In genomic region chr1:183040847-183041382, GRCm38 (mm10) we compare ENCODE assay signal across 8 mouse cellular contexts.
A peak's percentile ranks its signal among the peaks of the same experiment; 100 is the strongest.
DNase-seq lines count a peak whose midpoint lies in the region; ATAC-seq and TF ChIP-seq lines count a peak whose summit lies in the region.
"Had no signal": no experiment of that assay in that cellular context is flagged by ENCODE, and none has a peak within 500 bp of the region (broad histone marks: within the 10 kb centered on the region; RNA-seq: fewer than 3 reads in every experiment).

No protein-coding gene starts in this region.

- H3K4me2 ChIP-seq in heart, embryonic 15.5 days = no peak overlapping the region
- H3K4me2 ChIP-seq in midbrain, embryonic 11.5 days = no peak overlapping the region
- no peak overlapping the region for H3K4me2 ChIP-seq in midbrain, postnatal 0 days (ENCODE audit: low read depth, low read length, poor library complexity, severe bottlenecking)

- no peaks in the 10 kb centered on the region for H3K9me3 ChIP-seq in heart, embryonic 15.5 days (replicated peaks)
- no peaks in the 10 kb centered on the region for H3K9me3 ChIP-seq in midbrain, embryonic 11.5 days (ENCODE audit: control insufficient read depth, low read length)
- H3K9me3 ChIP-seq in midbrain, postnatal 0 days (ENCODE audit: low read length) = no peaks in the 10 kb centered on the region

- TF ChIP-seq CTCF in midbrain, postnatal 0 days (IDR thresholded peaks at IDR 0.05) = no peak

- H3K9ac ChIP-seq in heart, embryonic 15.5 days = no peak overlapping the region
- no peak overlapping the region for H3K9ac ChIP-seq in midbrain, embryonic 11.5 days (ENCODE audit: low read length)
- no peak overlapping the region for H3K9ac ChIP-seq in midbrain, postnatal 0 days (replicated peaks; ENCODE audit: low read length, poor library complexity, severe bottlenecking)

- peak overlapping the region; percentile 21 for H3K27ac ChIP-seq in heart, embryonic 15.5 days
- no peak overlapping the region for H3K27ac ChIP-seq in midbrain, embryonic 11.5 days (ENCODE audit: low read depth, low read length)
- no peak overlapping the region for H3K27ac ChIP-seq in midbrain, postnatal 0 days (ENCODE audit: low read depth, low read length)

- H3K4me1 ChIP-seq in heart, embryonic 15.5 days (replicated peaks) = peaks cover 33% of the 10 kb centered on the region
- H3K4me1 ChIP-seq in midbrain, embryonic 11.5 days (ENCODE audit: control insufficient read depth, insufficient read depth, low read length) = no peaks in the 10 kb centered on the region
- no peaks in the 10 kb centered on the region for H3K4me1 ChIP-seq in midbrain, postnatal 0 days (ENCODE audit: insufficient read depth, low read length)

- peak; percentile 5 for DNase-seq in spleen, postnatal 36 days (ENCODE audit: low spot score in 2 of 2)
- DNase-seq in spleen, postnatal 4 days (ENCODE audit: low spot score in 2 of 2) = no peak
- peak; percentile 75 for DNase-seq in kidney, postnatal 10 days
- DNase-seq in midbrain, embryonic 11.5 days (ENCODE audit: low spot score, missing footprints) = no peak
- no peak for DNase-seq in midbrain, postnatal 0 days (ENCODE audit: low spot score)
- no peak for DNase-seq in cerebellum, adult 9-10 months
- DNase-seq: thymus, postnatal 25 days had no signal

- H3K27me3 ChIP-seq in heart, embryonic 15.5 days = no peaks in the 10 kb centered on the region
- no peaks in the 10 kb centered on the region; the same call in 1 of the 2 replicates for H3K27me3 ChIP-seq in midbrain, embryonic 11.5 days (ENCODE audit: control insufficient read depth, insufficient read depth, low read length)
- H3K27me3 ChIP-seq in midbrain, postnatal 0 days (ENCODE audit: insufficient read depth, low read length) = no peaks in the 10 kb centered on the region

- no peaks in the 10 kb centered on the region for H3K36me3 ChIP-seq in heart, embryonic 15.5 days
- H3K36me3 ChIP-seq in midbrain, embryonic 11.5 days (ENCODE audit: control insufficient read depth, insufficient read depth, low read length) = no peaks in the 10 kb centered on the region
- no peaks in the 10 kb centered on the region for H3K36me3 ChIP-seq in midbrain, postnatal 0 days (ENCODE audit: insufficient read depth, low read length)

- 49% methylated on average over 11 of the region's 11 CpGs for WGBS in heart, embryonic 15.5 days
- 87% methylated on average over 11 of the region's 11 CpGs for WGBS in midbrain, embryonic 11.5 days
- 78% methylated on average over 11 of the region's 11 CpGs for WGBS in midbrain, postnatal 0 days

- no peak overlapping the region for H3K4me3 ChIP-seq in heart, embryonic 15.5 days
- H3K4me3 ChIP-seq in midbrain, embryonic 11.5 days (ENCODE audit: low read depth, low read length) = no peak overlapping the region
- H3K4me3 ChIP-seq in midbrain, postnatal 0 days (ENCODE audit: low read depth, low read length) = no peak overlapping the region

- ATAC-seq in heart, embryonic 15.5 days (replicated peaks; ENCODE audit: insufficient number of reproducible peaks, insufficient read depth, low FRiP score, low read depth) = peak; percentile 41; the same call in 1 of the 2 replicates
- no peak for ATAC-seq in midbrain, embryonic 11.5 days (ENCODE audit: low FRiP score)
- ATAC-seq in midbrain, postnatal 0 days (ENCODE audit: low FRiP score) = no peak

Comparison
In these comparisons a context has a peak if more than half of its experiments do, and no peak if none do; other contexts are left out.
1. DNase-seq: peak in spleen, postnatal 36 days (2 of 2) and kidney, postnatal 10 days (single experiment); none in spleen, postnatal 4 days (0 of 2), midbrain, embryonic 11.5 days (single experiment), midbrain, postnatal 0 days (single experiment) and cerebellum, adult 9-10 months (single experiment).